Mouse (Mus musculus): ENCODE results near the gene Olfr901.
"Not testable (repeated sequence)": the region's sequence is repeated elsewhere in the genome, so short reads cannot be mapped to it uniquely, and the experiment has no call there.

GRCm38 (mm10) chr9:38413502-38413901, 15.8 kb upstream of the Olfr901 start:
- TF ChIP-seq EP300 (optimal IDR thresholded peaks at IDR 0.05); CTCF (IDR thresholded peaks at IDR 0.05; ENCODE audit: low read depth): not testable (repeated sequence)

All from stomach, postnatal 0 days (tissue).